Mouse (Mus musculus): Measurements from ENCODE around the gene Gm12169.
"Not testable (repeated sequence)": the region's sequence is repeated elsewhere in the genome, so short reads cannot be mapped to it uniquely, and the experiment has no call there.

Gm12169 gene

GRCm38 (mm10) chr11:46523912-46524311 lies at the start of gene Gm12169:
Gene Gm12169 (plus strand): TSS chr11:46524212.
- DNase-seq (ENCODE audit: low spot score) = no peak

- DNase-seq (ENCODE audit: low spot score) = no peak
These were observed 49.8 kb upstream of the Gm12169 start for GRCm38 (mm10) chr11:46474220-46474619.

GRCm38 (mm10) chr11:46479311-46479710 lies 44.7 kb upstream of the Gm12169 start:
- DNase-seq (ENCODE audit: low spot score) = no peak

GRCm38 (mm10) chr11:46480517-46480916 lies 43.5 kb upstream of the Gm12169 start:
- DNase-seq (ENCODE audit: low spot score) = peak; percentile 27

GRCm38 (mm10) chr11:46488231-46488630 lies 35.8 kb upstream of the Gm12169 start:
- DNase-seq (ENCODE audit: low spot score) = no peak

GRCm38 (mm10) chr11:46488650-46489049 lies 35.4 kb upstream of the Gm12169 start:
- peak; percentile 18 for DNase-seq (ENCODE audit: low spot score)

- no peak for DNase-seq (ENCODE audit: low spot score)
These were observed 16.9 kb upstream of the Gm12169 start for GRCm38 (mm10) chr11:46507146-46507545.

GRCm38 (mm10) chr11:46509900-46510299 lies 14.1 kb upstream of the Gm12169 start:
- DNase-seq (ENCODE audit: low spot score) = no peak

GRCm38 (mm10) chr11:46521341-46521740 lies 2.7 kb upstream of the Gm12169 start:
- not testable (repeated sequence) for DNase-seq (ENCODE audit: low spot score)

GRCm38 (mm10) chr11:46522719-46523118 lies 1.3 kb upstream of the Gm12169 start:
- no peak for DNase-seq (ENCODE audit: low spot score)

- no peak for DNase-seq (ENCODE audit: low spot score)
These were observed 6.1 kb downstream of the Gm12169 start for GRCm38 (mm10) chr11:46530149-46530548.

- no peak for DNase-seq (ENCODE audit: low spot score)
These were observed 13.0 kb downstream of the Gm12169 start for GRCm38 (mm10) chr11:46536978-46537377.

GRCm38 (mm10) chr11:46543530-46543929 lies 19.5 kb downstream of the Gm12169 start:
- DNase-seq (ENCODE audit: low spot score) = no peak

- DNase-seq (ENCODE audit: low spot score) = no peak
These were observed 25.7 kb downstream of the Gm12169 start for GRCm38 (mm10) chr11:46549721-46550120.

GRCm38 (mm10) chr11:46552741-46553140 lies 28.7 kb downstream of the Gm12169 start:
- no peak for DNase-seq (ENCODE audit: low spot score)

GRCm38 (mm10) chr11:46561096-46561495 lies 37.1 kb downstream of the Gm12169 start:
- DNase-seq (ENCODE audit: low spot score) = no peak

GRCm38 (mm10) chr11:46564671-46565070 lies 40.7 kb downstream of the Gm12169 start:
- DNase-seq (ENCODE audit: low spot score) = no peak

GRCm38 (mm10) chr11:46565967-46566366 lies 42.0 kb downstream of the Gm12169 start:
- no peak for DNase-seq (ENCODE audit: low spot score)

GRCm38 (mm10) chr11:46569107-46569506 lies 45.1 kb downstream of the Gm12169 start:
- no peak for DNase-seq (ENCODE audit: low spot score)

- no peak for DNase-seq (ENCODE audit: low spot score)
These were observed 47.3 kb downstream of the Gm12169 start, which contains the start of gene BC053393 for GRCm38 (mm10) chr11:46571327-46571726. Gene BC053393 (plus strand): TSS chr11:46571536.

GRCm38 (mm10) chr11:46578771-46579281 lies 54.8 kb downstream of the Gm12169 start:
- DNase-seq (ENCODE audit: low spot score) = no peak

GRCm38 (mm10) chr11:46580428-46580827 lies 56.4 kb downstream of the Gm12169 start:
- DNase-seq (ENCODE audit: low spot score) = no peak

- no peak for DNase-seq (ENCODE audit: low spot score)
These were observed 58.7 kb downstream of the Gm12169 start for GRCm38 (mm10) chr11:46582741-46583140.

All from layer of hippocampus, adult 11-12 months (tissue).